Mouse (Mus musculus) cerebellum, adult 2 months (tissue): ENCODE data around the gene Eif3g.
A peak's percentile ranks its signal among the peaks of the same experiment; 100 is the strongest.

Experiments
- CTCF ChIP-seq: fragments of 200-500 bp; IDR thresholded peaks from 2 replicates; pipeline ENCODE4 v1.5.1; 2011; ENCODE audit warnings: low read depth, mild to moderate bottlenecking, control low read depth, low read length, moderate library complexity, borderline replicate concordance; ENCODE audit not compliant: insufficient read depth
- POLR2A ChIP-seq: fragments of 200-500 bp; IDR thresholded peaks from 2 replicates; pipeline ENCODE4 v1.6.1; 2011; ENCODE audit warnings: low read length, control low read depth, borderline replicate concordance; ENCODE audit not compliant: insufficient read depth

DNA sequence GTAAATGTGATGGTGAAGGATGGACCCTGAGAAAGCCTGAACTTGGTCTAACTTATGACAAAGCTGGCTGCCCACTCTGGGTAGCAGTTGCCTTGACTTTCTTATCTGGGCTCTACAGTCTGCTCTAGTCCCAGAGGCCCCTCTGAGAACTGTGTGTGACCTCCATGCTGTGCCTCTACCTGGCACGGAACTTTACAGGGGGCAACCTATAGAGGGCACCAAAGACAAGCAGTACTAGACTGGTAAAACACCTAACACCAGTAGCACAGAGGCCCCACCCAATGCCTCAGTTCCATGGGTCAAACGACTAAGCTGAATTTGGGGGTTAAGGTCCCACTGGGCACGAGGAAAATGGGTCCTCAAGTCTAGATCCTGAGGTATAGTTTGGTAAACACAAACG lies 17.7 kb upstream of the Eif3g start:
- TF ChIP-seq POLR2A = no peak
- peak; percentile 19; the same call in 1 of the 2 replicates for TF ChIP-seq CTCF
